Mouse (Mus musculus) ovary, adult 18-20 months (tissue): ENCODE data around the gene Nqo2.
"Not testable (repeated sequence)": the region's sequence is repeated elsewhere in the genome, so short reads cannot be mapped to it uniquely, and the experiment has no call there.

Source experiments
- DNase-seq: peaks from one replicate; pipeline ENCODE4 v3.0.0; 2022; ENCODE audit warnings: low spot score, mixed read lengths

Gene Nqo2

GRCm38 (mm10) chr13:33964206-33965046, at the start of gene Nqo2:
TSS of gene Nqo2 (plus strand) at chr13:33964687.
- peak; percentile 76 for DNase-seq

GRCm38 (mm10) chr13:33921041-33921440, 43.4 kb upstream of the Nqo2 start:
- DNase-seq = no peak

GRCm38 (mm10) chr13:33921699-33922098, 42.8 kb upstream of the Nqo2 start:
- no peak for DNase-seq

GRCm38 (mm10) chr13:33930281-33930680, 34.2 kb upstream of the Nqo2 start:
- DNase-seq = no peak

GRCm38 (mm10) chr13:33930912-33931311, 33.6 kb upstream of the Nqo2 start:
- no peak for DNase-seq

- DNase-seq = peak; percentile 40
Measured at GRCm38 (mm10) chr13:33934743-33935142, 29.7 kb upstream of the Nqo2 start.

- DNase-seq = peak; percentile 55
Measured at GRCm38 (mm10) chr13:33935465-33936181, 28.9 kb upstream of the Nqo2 start.

GRCm38 (mm10) chr13:33937151-33937550, 27.3 kb upstream of the Nqo2 start:
- DNase-seq = no peak

- DNase-seq = not testable (repeated sequence)
Measured at GRCm38 (mm10) chr13:33937587-33937986, 26.9 kb upstream of the Nqo2 start.

- peak; percentile 52 for DNase-seq
Measured at GRCm38 (mm10) chr13:33941288-33941808, 23.1 kb upstream of the Nqo2 start.

GRCm38 (mm10) chr13:33942212-33942779, 22.2 kb upstream of the Nqo2 start:
- no peak for DNase-seq

- DNase-seq = no peak
Measured at GRCm38 (mm10) chr13:33951308-33952074, 13.0 kb upstream of the Nqo2 start.

GRCm38 (mm10) chr13:33952075-33952449, 12.4 kb upstream of the Nqo2 start:
- no peak for DNase-seq

GRCm38 (mm10) chr13:33952947-33953346, 11.5 kb upstream of the Nqo2 start:
- no peak for DNase-seq

GRCm38 (mm10) chr13:33956571-33957421, 7.7 kb upstream of the Nqo2 start:
- DNase-seq = no peak

- no peak for DNase-seq
Measured at GRCm38 (mm10) chr13:33959771-33960170, 4.7 kb upstream of the Nqo2 start.

- DNase-seq = no peak
Measured at GRCm38 (mm10) chr13:33965056-33966024, 853 bp downstream of the Nqo2 start.

GRCm38 (mm10) chr13:33966025-33966412, 1.5 kb downstream of the Nqo2 start:
- no peak for DNase-seq

- no peak for DNase-seq
Measured at GRCm38 (mm10) chr13:33966574-33966973, 2.1 kb downstream of the Nqo2 start.

- DNase-seq = no peak
Measured at GRCm38 (mm10) chr13:33989625-33990024, 25.1 kb downstream of the Nqo2 start.
